Mouse (Mus musculus) T-helper 1 cell (primary cell): ENCODE results near the gene Rab3il1.

Experiments
- in situ Hi-C: fragments of 300-600 bp; cut with MboI, MseI; formaldehyde crosslinking; loops from one replicate; pipeline ENCODE4 v1.15.1; 2025; ENCODE audit warnings: high pct_unique_total_duplicates

Gene Rab3il1

DNA sequence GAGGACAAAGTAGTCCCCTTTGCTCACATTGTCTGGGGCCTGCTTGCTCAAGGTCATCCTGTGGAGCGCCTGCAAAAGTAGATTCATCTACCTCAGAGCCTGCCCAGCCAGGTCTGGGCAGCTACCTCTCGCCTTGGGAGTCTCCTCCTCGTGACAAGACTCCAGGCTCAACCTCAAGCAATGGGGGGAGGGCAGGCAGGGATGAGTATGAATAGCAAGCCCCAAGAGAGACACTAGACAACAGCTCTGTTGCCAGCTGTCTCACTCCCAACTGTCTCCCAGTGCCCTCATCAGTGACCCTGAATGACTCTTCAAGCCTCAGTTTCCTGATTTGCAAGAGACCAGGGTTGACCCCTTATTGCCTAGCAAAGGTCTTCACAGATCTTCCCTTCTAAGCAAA, 11.9 kb downstream of the Rab3il1 start:
- in situ Hi-C loops = no loop called here

DNA sequence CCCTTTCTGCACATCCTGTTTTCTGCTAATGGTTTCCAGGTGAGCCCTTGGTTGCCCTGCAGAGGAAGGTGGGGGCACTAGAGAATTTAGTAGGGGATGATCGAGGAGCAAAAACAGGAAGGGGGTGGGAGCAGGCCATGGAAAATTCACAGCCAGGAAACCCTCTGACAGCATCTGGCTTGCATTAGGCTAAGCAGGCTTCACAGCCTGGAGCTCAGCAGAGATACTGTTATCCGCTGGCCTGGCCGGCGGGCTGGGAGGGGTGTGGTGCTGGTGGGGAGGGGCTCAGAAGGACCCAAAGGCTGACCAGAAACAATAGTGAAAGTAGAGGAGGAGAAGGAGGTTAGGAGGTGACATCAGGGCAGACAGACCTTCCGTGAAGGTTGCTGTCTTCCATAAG, 12.4 kb downstream of the Rab3il1 start:
- in situ Hi-C loops = no loop called here

DNA sequence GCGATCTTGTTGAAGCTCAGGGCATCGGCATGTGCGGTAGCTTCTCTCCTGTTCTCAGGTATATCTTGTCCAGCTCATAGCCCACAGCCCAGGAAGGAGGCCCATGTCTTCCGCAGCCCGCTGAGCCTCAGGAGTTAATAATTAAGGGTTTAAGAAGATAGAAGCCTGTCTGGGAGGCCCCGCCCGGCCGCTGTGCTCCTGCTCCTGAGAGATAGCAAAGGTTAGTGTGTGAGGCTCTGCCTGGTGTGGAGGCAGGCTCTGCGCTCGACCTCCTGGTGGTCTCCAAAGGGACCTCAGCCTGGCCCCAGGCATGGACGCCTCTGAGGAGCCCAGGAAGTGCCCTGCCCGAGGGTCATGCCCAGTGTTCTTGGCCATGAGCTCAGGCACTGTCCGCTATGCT, 13.4 kb downstream of the Rab3il1 start:
- in situ Hi-C loops = no loop called here

DNA sequence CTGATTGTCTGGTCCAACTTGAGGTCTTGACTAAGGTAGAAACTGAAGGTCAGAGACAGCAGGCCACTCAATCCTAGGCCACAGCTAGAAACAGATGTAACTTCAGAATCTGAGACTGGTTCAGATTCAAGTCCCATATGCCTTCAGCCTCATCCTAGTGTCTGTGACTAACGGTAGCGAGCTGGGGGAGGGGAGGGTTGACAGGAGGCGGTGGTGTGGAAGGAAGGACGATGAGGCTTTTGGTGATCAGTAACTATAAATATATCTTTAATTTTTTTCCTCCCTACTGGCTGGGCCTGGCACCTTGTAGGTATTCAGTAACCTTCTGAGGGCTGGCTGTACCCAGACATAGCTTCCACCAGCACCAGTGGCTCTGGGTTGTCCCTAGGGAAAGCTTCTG, 14.0 kb downstream of the Rab3il1 start:
- in situ Hi-C loops = no loop called here

DNA sequence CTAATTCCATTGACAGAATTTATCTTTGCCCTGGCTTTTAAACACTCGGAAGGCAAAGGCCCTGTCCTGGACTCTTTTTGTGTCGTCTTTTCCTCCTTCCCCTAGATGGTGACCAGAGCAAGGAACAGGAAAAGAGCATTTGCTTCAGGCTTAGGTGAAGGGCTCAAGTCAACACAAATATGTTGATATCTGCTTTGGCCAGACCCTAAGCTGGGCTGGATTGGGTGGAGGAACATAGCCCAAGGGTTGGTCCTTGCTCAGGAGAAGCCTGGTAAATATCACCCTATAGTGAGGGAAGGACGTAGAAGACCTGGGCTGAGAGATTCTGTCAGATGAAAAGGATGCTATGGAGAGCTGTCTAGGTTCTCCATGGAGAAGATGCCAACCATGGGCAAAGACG, 14.7 kb downstream of the Rab3il1 start:
- in situ Hi-C loops = no loop called here

DNA sequence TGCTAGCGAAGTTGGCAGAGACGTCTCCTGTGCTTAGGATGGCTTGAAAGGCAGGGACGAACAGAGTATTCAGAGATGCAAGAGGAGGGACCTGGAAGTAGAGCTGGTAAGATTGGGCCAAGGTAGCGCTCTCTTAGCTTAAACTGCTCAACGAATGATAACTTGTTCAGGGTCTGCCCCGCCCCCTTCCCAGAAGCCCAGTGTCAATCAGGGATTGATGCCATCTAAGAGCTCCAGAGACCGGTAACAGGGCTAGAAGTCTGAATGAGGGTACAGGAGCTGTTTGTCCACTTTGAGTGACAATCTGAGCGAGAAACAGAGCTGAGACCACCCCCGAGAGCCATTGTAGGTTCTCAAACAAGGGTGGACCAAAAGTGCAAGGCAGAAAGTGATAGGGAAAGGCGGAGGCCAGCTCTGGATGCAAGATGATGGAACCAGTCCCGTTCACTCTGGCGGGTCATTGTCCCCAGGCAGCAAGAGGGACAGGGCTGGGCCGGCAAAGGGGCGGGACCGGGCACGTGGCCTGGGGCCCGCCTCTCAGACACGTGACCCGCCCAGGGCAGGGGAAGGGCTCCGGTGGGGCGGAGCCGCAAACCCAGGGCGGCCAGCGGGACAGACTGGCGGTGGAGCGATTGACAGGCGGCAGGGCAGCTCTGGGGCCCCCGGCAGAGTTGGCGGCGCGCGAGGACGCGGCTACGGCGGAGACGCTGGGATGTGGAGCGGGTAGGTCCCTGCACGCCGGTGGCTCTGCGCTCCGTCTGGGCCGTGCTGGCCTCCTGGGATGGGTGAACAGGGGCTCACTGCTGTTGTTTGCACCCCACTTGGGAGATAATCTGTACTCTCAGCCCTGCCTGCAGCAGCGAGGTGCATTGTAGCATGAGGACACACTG, 16.4 kb downstream of the Rab3il1 start:
- in situ Hi-C loops = no loop called here

DNA sequence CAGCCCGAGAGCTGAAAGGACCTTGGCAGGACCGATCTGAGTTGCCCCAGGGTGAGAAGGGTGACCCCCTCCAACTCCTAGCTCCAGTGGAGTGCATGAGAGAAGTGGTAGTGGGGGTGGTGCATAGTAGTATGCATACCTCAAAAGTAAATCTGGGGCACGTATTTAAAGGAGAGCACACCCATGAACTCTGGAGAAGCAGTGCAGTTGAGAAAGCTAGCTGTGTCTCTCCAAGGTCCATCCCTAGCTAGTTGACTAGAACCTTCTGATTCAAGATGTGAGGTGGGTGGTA, 17.0 kb downstream of the Rab3il1 start:
- in situ Hi-C loops = no loop called here

DNA sequence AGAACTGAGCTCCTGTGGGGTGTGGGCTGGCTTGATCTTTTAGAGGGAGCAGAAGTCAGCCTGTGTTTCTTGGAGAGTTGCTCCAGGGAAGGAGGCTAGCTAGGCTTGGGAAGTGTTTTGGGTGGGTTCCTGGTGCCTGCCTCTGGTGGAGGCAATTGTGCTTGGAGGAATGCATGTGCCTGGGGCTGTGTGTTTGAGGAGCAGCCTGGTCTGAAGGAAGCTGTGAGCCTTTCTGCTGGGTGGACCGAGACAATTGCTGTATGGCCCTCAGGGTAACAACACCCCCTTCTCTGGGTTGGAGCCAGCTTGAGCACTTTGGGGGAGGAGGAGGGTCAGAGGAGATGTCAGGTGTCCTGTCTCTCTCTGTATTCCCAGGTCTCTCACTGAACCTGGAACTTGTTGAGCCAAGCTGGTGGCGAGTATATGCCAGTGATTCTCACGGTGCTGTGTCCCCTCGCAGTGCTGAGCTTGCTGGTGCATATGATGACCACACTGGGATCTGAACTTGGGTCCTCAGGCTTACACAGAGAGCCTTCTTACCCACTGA, 17.8 kb downstream of the Rab3il1 start:
- in situ Hi-C loops = no loop called here

DNA sequence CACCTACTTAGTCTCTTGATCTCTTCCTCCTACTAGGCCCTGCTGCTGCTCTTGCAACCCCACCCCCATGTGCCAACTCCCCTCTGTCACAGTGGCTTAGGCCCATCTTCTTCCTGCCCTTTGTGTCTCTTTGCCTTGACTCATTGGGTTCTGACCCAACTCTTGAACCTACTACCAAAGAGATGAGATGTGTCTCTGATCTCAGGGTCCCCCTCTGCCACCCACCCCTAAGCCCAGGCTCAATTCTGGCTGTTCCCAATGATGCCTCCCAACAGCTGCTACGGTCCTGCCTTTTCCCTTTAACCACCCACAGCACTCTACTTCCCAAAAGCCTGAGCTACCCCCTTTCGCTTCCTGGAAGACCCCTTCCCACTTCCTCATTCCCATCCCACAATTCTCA, 20.5 kb downstream of the Rab3il1 start:
- in situ Hi-C loops = no loop called here

DNA sequence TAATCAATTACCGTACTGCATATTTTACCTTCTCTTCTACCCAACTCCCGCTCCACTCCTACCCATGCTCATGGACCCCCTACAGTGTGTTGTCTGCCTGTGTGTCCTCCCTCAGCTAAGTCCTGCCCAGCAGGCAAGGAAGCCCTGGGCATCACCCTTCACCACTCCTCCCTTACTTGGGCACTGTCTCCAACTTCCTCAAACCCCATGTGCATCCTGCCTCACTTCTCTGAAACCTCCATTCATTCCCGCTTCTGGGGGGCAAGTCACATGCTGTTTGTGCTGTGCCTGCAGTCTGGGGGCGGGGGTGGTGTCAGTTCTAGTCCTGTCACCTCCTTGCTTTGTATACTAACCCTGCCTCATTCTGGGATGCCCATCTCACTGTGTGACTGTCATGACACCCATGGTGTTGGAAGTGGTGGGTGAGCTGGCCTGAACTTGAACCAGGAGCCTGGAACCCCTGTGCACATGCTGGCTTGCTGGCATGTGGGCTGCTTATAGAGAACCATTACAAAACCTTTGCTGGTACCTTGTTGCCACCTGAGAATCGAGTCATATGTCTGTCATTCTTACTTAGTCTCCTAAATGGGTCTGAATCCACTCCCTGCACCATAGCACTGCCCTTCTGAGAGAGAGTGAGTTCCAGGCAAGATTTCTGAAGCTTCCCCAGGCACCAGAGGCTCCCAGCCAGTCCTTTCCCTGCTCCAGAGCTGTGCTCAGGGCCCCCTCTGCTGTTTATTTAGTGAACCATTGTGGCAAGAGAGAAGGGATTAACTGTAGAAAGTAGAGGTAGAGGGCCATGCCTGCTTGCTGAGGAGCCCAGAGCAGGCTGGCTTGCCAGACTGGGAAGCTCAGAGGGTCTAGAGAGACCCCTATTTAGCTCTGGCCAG, 21.2 kb downstream of the Rab3il1 start:
- in situ Hi-C loops = no loop called here

DNA sequence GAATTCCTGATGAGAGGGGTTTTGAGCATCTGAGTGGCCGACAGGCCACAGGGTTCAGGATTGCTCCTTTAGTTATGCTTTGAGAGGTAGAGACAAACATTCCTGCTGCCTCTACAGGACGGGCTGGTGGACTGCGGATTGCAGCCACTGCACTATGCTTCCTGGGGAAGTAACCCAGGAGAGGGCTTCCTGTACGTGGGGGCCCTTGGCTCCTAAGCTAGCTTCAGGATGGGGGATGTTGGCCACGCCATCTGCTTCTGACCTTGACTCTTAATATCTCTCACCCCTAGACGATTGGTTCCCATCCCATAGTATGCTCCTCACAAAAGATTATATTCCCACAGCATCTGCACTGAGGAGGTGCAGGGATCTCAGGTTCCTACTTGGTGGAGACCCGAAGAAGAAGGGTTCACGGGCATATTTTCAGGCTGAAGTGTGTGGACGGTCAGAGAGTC, 21.9 kb downstream of the Rab3il1 start:
- in situ Hi-C loops = no loop called here

DNA sequence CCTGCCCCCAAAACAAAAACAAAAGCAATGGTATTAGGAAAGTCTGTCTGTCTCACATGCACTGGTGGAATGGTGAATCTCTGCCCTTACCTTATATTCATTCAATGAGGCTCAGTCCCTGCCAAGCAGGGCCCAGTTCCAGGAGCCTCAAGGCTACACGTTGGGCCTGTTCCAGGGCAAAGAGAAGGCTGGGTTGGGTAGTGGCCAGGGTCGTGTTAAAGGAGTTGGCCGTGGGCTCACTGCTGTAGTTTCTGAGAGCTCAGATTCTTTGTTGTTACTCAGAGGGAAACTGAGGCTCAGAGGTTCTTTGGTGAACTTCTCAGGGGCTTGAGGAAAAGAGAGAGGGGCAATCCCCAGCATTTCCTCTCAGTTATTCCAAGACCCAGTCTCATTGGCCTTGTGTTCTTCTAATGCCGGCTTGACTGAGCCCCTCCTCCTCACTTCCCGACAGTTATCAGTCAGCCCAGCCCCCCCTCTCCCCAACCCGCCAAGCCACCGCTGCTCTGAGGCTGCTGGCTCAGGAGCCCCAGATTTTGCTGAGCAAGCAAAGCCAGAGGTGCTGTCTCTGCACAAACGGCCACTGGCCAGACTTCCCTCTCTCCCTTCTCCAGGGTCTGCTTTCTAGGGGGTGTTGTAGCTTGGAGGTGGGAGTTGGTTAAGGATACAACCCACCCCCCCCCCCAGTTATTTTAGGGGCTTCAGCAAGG, 23.9 kb downstream of the Rab3il1 start:
- in situ Hi-C loops = no loop called here

DNA sequence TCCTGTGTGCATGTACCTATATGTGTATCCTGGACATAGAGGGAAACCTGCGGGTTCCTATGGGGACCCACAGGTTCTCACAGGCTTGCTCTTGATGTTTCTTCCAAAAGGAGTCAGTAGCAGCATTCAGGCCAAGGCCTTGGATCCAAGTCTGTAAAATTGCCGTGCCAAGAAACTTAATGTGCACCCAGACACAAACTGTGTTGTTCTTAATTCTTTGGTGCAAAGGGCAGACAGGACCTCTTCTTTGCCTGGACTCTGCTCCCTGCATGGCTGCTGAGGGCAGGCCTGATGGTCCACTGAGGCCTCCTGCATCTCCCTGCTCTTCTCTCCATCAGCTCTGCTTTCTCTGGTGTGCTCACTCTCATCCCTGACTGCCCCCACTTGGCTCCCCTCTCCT, 28.3 kb downstream of the Rab3il1 start:
- in situ Hi-C loops = no loop called here

DNA sequence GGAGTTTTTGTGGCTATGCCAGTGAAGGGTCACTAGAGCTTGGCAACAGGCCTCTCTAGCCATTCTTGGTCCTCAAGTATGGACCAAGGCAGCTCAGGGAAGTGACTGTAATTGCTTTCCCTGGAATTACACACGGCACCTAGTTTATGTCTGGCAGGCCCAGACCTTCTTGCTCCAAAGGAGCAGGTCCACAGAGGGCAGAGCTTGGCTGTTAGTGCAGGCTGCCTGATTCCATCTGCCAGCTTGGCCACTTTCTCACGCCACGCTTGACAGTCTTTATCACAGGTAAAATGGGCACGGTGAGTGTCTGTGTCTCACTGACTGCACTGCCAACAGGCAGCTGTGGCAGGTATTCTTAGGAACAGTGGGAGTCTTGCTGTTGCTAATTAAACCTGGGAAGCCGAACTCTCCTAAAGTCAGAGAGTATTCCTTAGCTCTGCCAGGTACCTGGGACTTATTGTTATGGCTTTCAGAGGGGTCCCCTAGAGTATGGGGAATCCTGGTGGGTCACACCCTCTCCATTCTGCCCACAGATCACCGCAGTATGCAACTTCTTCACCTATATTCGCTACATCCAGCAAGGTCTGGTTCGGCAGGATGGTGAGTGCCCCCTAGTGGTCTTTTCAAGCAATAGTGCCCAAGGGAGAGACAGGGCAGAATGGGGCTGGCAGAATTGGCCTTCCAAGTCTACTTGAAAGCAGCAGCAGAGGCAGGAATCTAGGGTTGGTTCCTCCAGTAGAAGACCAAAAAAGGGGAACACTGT, 31.9 kb downstream of the Rab3il1 start:
- in situ Hi-C loops = no loop called here

DNA sequence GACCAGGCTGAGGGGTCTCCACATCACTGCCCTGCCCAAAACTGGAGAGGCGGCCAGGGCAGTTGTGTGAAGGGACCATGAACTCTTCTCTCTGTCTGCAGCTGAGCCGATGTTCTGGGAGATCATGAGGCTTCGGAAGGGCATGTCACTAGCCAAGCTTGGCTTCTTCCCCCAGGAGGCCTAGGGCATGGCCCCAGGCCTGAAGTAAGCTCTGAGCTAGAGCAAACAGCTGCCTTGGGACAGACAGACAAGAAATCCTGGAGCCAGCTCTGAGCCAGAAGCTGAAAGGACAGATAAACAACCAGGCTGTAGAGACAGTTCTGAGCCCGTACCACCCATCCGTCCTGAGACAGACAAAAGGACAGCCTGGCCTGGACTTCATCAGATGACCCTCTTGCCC, 32.9 kb downstream of the Rab3il1 start:
- in situ Hi-C loops = no loop called here

DNA sequence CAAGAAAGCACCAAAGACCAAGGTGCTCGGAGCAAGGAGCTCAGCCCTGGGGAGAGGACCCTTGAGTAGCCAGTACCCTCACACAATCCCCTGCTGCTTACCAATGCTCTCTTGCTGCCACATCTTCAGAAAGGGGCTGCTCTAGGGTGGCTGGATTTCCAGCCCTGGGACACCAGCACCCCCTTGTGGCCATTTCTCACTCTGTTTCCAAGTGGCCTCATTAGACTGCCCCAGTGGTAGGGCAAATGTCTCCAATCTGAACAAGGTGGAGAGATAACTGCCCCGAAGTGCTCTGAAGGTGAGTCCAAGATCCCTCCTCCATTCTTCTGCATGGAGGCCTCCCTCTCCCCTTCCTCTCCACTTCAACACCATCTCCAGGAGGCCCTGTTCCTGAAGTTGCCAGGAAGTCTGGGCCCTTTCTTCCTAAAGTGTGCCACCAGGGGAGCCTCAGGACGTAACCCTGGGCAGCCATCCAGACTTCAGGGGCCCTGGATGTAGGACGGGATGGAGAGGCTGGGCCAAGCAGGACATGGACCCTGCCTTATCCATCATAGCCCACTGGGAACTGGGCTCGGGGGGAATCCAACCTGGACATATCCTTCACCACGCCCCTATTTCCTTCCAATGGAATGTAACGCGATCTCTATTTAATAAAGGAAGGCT, 33.4 kb downstream of the Rab3il1 start:
- in situ Hi-C loops = loop anchor here (5.0 kb wide), 1 partner anchor 123 kb away; no protein-coding TSS in a partner anchor

DNA sequence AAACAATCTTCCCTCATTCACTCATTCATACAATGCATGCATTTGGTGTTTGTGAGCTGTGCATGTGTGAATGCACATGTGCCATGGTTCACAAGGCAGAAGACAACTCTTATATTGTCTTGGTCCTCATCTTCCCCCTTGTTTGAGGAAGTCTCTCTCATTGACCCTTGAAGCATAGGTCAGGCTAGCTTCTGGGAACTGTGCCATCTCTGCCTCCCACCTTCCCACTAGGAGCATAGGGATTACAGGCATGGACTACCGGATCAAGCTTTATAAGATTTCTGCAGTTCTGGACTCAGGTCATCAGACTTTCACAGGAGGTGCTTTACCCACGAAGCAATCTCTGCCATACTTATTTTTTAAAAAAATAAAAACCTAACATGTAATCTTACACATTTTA, 36.1 kb downstream of the Rab3il1 start:
- in situ Hi-C loops = loop anchor here (5.0 kb wide), 1 partner anchor 125 kb away; no protein-coding TSS in a partner anchor

DNA sequence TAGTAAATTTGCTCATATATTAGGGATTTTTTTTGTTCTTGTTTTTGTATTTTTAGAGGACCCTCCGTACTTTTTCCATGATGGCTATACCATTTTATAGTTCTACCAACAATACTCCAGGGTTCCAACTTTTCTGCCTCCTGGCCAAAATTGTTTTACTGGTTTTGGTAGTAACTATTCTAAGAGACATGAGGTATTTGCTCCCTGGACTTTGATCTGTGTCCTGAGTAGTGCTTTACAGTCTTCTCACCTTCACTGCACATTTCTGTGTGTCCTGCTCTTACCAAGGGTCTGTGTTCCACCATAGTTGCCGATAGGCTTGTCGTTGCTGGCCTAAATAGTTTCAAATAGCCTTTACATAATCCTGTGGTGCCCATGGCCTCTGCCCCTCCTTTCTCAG, 36.9 kb downstream of the Rab3il1 start:
- in situ Hi-C loops = loop anchor here (5.0 kb wide), 1 partner anchor 126 kb away; no protein-coding TSS in a partner anchor

DNA sequence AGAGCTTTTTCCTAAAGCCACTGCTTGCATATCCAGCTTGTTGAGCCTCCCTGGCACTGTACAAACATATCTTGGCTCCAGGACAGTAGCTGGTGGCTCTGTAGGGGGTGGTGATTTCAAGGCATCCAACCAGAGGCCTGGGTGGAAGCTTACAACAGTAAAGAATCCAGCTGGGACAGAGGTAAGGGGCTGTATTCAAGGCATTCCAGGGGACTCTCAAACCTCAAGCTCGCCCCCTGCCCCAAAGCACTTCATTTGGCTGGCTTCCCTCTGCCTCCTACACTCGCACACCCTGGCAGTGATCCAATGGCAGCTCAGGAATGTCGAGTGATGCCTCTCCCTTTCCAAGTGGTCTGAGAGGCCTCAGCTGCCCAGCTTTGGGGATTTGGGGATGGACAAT, 37.4 kb downstream of the Rab3il1 start:
- in situ Hi-C loops = loop anchor here (5.0 kb wide), 1 partner anchor 127 kb away; no protein-coding TSS in a partner anchor

DNA sequence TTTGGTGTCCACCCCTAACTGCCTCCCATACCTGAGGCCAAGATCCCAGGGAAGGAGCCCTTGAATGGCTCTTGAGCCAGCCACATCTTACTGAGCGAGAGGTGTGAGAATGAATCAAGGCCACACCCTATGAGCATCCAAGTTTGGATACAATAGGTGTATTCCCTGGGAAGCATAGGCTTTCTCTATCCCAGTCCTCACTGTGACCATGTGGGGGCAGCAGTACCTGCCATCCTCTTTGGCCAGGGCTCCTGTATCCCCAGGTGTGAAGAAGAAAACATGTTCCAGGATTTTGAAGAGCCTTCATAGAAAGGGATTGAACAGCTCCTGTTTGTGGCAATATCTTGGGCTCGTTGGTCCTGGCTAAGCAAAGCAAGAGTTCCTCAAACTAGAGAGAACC, 38.1 kb downstream of the Rab3il1 start:
- in situ Hi-C loops = loop anchor here (5.0 to 10.0 kb wide), 2 partner anchors 127 to 1255 kb away; no protein-coding TSS in a partner anchor
